Mouse (Mus musculus): Measurements from ENCODE around the gene Gtf2a1l. TPM values are rescaled to one million over a fixed set of nuclear protein-coding genes. Genes with fewer than 3 reads are reported as not detected.

The Gtf2a1l gene
- polyA plus RNA-seq, 1 experiment from 2014 or later, result 0.49 TPM

DNA sequence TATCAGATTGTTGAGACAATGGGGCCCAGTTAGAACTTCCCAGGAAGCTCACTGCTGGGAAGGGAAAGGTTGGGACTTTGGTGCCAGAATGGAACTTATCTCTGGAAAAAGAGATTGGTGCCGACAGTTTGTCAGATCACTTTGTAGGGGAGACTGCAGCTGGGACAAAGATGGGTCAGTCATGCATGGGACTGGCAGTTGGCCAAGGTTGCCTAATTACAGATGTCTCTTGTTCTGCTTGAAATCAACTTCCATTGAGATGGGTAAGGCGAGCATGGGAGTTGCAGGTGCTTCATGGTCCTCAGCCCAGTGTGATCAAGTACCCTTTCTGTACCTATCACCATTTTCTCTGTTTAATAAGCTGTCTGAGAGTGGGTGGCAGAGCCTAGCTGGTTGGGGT lies 2.4 kb upstream of the Gtf2a1l start:
- H3K4me2 ChIP-seq, result no peak overlapping the region
- H3K9me3 ChIP-seq, result no peaks in the 10 kb centered on the region
- 57% methylated on average over 2 of the region's 2 CpGs for WGBS
- no peak overlapping the region for H3K9ac ChIP-seq
- 0 out of 2 replicates have a peak, but pooled peaks cover 7% of the 10 kb centered on the region for H3K4me1 ChIP-seq (replicated peaks)
- H3K27me3 ChIP-seq, result no peaks in the 10 kb centered on the region
- no peak overlapping the region for H3K27ac ChIP-seq (replicated peaks)
- H3K4me3 ChIP-seq, result no peak overlapping the region
- no peaks in the 10 kb centered on the region for H3K36me3 ChIP-seq
- ATAC-seq (ENCODE audit: low FRiP score, low read depth), result no peak

DNA sequence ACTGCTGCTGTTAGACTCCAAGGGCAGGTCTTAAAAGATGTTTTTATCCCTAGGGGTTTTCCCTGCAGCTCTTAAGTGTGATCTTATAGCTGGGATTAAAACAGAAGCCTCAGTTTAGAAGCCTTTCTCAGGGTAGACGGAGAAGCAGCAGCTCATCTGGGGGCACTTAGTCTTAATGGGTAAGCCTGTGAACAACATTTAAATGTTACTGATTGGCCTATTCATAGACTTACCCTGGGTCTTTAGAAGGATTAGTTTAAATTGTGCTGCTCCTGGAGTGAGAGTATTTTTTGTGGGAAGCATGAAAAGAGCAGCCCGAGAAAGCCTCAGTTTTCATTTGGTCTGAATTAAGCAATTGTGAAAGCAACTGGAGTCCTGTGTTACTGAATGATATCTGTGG lies 1.5 kb downstream of the Gtf2a1l start:
- no peaks in the 10 kb centered on the region for H3K36me3 ChIP-seq
- H3K9me3 ChIP-seq, result no peaks in the 10 kb centered on the region
- H3K27me3 ChIP-seq, result no peaks in the 10 kb centered on the region
- no peak overlapping the region for H3K4me3 ChIP-seq
- no peak overlapping the region for H3K9ac ChIP-seq
- no peak overlapping the region for H3K4me2 ChIP-seq
- 40% methylated on average over 2 of the region's 2 CpGs for WGBS
- ATAC-seq (ENCODE audit: low FRiP score, low read depth), result no peak
- H3K27ac ChIP-seq (replicated peaks), result no peak overlapping the region
- H3K4me1 ChIP-seq (replicated peaks), result 0 out of 2 replicates have a peak, but pooled peaks cover 7% of the 10 kb centered on the region

DNA sequence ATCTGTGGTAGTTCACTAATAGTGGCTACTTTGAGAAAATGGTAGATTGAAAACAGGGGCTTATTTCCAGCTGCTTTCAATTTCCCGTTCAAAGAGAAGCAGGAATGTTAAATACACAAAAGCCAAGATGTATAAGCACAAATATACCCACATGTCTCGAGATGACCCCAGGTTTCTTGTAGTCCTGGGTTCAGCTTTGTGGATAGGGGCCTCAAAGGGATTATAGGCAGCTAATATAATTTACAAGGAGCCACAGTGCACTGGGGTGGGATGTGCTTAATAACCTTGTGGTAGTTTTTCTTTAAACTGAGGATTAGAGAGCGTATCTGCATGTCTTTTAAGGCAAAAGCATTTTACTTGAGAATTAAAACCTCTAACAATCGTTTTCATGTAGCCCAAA lies 2.3 kb downstream of the Gtf2a1l start:
- no peak overlapping the region for H3K4me2 ChIP-seq
- H3K36me3 ChIP-seq, result no peaks in the 10 kb centered on the region
- no peaks in the 10 kb centered on the region for H3K27me3 ChIP-seq
- no peaks in the 10 kb centered on the region for H3K9me3 ChIP-seq
- ATAC-seq (ENCODE audit: low FRiP score, low read depth), result no peak
- 72% methylated on average over 4 of the region's 4 CpGs for WGBS
- 0 out of 2 replicates have a peak, but pooled peaks cover 7% of the 10 kb centered on the region for H3K4me1 ChIP-seq (replicated peaks)
- H3K27ac ChIP-seq (replicated peaks), result no peak overlapping the region
- no peak overlapping the region for H3K4me3 ChIP-seq
- no peak overlapping the region for H3K9ac ChIP-seq

DNA sequence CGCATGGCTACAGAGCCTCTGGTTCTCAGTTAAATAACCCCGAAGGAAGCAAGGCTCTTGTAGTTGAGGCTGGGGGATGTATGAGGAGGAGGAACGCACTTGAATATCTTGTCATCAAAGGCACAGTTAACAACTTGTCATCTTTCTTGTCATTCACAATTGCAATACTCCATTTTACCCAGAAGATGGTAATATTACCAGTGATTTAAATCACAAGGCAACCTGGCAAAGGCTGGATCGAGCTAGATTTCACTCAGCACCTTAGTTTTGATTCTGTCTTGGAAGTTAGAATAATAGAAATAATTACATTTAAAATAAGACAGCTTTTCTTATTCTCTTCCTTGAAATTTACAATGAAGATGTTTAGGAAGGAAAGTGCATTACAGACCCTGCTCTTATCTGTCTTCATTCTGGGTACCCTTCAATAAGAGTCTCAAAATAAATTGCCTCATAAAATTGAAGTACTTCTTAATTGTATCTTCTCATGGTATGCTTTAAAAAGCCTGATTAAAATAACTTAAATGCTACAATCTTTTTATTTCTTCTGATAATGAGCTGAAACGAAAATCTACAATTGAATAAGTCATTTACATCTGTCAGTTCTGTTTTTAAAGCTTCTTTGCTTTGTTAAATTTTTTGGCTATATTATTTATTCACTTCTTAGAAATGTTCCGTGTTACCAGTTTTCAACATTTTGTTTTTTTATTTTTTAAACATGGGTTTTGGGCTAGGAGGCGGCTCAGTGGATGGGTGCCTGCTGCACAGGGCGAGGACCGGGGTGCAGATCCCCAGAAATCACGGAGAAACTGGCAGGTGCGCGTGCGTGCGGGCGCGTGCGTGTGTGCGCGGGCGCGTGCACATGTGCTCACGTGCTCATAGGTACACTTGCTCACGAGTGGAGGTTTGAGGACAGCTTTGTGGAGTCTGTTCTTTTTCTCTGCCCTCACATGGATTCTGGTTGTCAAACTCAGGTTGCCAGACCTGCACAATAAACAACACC lies 7.2 kb downstream of the Gtf2a1l start:
- Histone ChIP-seq H3K27ac (replicated peaks) (no peak overlapping the region), H3K27me3 (no peaks in the 10 kb centered on the region)
- WGBS, result 92% methylated on average over 23 of the region's 23 CpGs

DNA sequence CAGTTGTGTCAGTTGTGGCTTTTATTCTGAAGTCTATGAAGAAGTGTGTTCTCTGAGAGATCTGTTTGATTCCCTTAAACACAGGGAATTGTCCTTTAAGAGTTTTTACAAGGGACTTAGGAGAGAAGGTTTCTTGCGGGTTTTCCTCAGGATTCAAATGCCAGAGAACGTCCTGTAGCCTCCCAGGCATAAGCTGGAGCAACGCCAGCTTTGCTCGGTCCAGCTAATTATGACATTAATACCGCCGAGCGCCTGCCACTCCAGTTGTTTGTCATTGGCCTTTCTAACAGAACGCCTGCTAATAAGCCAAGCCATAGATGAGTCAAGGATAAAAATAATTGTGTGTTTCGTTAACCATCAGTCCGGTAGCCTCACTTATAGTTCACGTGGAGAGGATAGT lies 19.8 kb downstream of the Gtf2a1l start:
- Histone ChIP-seq H3K4me1 (replicated peaks) (peaks cover 7% of the 10 kb centered on the region; the same call in 1 of the 2 replicates), H3K27ac (replicated peaks) (no peak overlapping the region), H3K9me3 (no peaks in the 10 kb centered on the region), H3K4me2 (no peak overlapping the region), H3K36me3 (no peaks in the 10 kb centered on the region), H3K4me3 (no peak overlapping the region), H3K9ac (no peak overlapping the region), H3K27me3 (no peaks in the 10 kb centered on the region)
- 47% methylated on average over 11 of the region's 11 CpGs for WGBS
- no peak for ATAC-seq (ENCODE audit: low FRiP score, low read depth)

More for the DNA sequence above, 7.2 kb downstream of the Gtf2a1l start:
- no peak for ATAC-seq (ENCODE audit: low FRiP score, low read depth)
- Histone ChIP-seq H3K4me1 (replicated peaks) (no peaks in the 10 kb centered on the region), H3K9ac (no peak overlapping the region), H3K9me3 (no peaks in the 10 kb centered on the region), H3K36me3 (no peaks in the 10 kb centered on the region), H3K4me2 (no peak overlapping the region), H3K4me3 (no peak overlapping the region)

DNA sequence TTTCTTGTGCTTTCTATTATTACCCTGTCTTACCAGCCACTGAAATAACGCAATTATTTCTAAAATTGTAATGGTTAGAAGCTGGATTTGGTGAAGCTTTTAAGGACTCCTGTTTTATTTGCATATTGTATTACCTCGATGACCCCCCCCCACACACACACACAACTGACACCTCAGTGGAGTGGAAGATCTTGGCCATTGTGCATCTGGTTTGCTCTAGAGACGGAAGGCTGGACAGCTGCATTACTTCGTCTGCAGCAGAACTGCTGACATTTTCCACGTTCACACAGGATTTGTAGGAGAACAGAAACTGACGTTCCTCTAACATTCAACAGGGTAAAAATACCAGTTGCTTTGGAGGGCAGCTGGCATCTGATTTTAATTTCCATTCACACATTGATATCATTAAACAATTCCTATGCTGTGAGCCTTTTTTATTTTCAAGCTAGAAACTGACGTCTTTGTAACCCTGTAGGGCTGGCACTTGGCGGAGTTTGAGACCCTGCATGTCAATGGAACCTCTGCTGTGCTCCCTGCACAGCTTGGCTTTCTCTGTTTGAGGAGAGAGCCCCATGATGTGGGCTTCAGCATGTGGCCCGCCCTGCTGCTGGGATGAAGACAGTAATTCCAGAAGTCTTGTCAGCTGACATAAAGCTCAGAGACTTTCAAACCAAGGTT lies 28.3 kb downstream of the Gtf2a1l start:
- Histone ChIP-seq H3K4me3 (no peak overlapping the region), H3K9ac (no peak overlapping the region), H3K4me2 (no peak overlapping the region), H3K27me3 (no peaks in the 10 kb centered on the region), H3K9me3 (no peaks in the 10 kb centered on the region), H3K4me1 (replicated peaks) (peaks cover 7% of the 10 kb centered on the region; the same call in 1 of the 2 replicates), H3K27ac (replicated peaks) (no peak overlapping the region), H3K36me3 (no peaks in the 10 kb centered on the region)
- no peak; the same call in 1 of the 2 replicates for ATAC-seq (ENCODE audit: low FRiP score, low read depth)
- 43% methylated on average over 9 of the region's 9 CpGs for WGBS

DNA sequence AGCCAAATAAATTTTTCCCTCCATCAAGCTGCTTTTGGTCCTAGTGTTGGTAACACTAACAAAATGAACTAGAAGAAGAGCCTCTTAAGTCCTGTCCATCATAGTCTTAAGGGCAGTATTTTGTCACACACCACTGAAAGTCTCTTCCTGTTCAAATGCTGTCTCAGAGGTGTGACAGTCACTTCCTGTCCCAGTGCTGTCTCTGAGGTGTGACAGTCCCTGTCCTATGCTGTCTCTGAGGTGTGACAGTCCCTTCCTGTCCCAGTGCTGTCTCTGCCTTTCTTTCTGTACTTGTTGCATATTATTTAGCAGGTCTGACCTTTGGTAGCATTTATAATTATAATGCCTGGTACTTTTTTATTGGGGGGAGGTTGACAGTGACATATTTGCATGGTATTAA lies 32.4 kb downstream of the Gtf2a1l start:
- H3K36me3 ChIP-seq, result no peaks in the 10 kb centered on the region
- H3K4me2 ChIP-seq, result no peak overlapping the region
- no peak for ATAC-seq (ENCODE audit: low FRiP score, low read depth)
- no peak overlapping the region for H3K4me3 ChIP-seq
- H3K9me3 ChIP-seq, result no peaks in the 10 kb centered on the region
- H3K27me3 ChIP-seq, result no peaks in the 10 kb centered on the region
- no peak overlapping the region for H3K9ac ChIP-seq
- H3K27ac ChIP-seq (replicated peaks), result no peak overlapping the region
- H3K4me1 ChIP-seq (replicated peaks), result peaks cover 7% of the 10 kb centered on the region; the same call in 1 of the 2 replicates

DNA sequence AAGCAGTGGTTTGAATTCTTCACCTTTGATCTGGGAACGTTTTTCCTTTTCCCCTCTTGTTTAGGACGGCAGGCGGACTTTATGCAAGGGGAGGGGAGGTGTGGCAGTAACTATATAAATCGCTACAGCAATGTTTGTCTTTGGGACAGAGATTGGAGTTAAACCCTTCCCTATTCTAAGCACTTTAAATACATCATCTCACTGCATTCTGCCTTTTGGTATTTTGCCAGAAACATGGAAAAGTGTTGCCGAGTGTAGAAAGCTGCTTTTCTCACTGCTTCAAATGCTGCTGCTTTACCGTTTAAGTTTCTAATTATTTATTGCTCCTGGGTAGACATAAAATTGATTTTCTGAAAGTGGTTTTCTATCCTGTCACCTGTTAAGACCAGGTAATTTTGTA lies 33.9 kb downstream of the Gtf2a1l start:
- Histone ChIP-seq H3K4me2 (no peak overlapping the region), H3K36me3 (no peaks in the 10 kb centered on the region), H3K27me3 (no peaks in the 10 kb centered on the region), H3K4me3 (no peak overlapping the region), H3K9me3 (no peaks in the 10 kb centered on the region), H3K9ac (no peak overlapping the region), H3K27ac (replicated peaks) (no peak overlapping the region), H3K4me1 (replicated peaks) (peaks cover 4% of the 10 kb centered on the region; the same call in 1 of the 2 replicates)
- 30% methylated on average over 6 of the region's 6 CpGs for WGBS
- no peak for ATAC-seq (ENCODE audit: low FRiP score, low read depth)

DNA sequence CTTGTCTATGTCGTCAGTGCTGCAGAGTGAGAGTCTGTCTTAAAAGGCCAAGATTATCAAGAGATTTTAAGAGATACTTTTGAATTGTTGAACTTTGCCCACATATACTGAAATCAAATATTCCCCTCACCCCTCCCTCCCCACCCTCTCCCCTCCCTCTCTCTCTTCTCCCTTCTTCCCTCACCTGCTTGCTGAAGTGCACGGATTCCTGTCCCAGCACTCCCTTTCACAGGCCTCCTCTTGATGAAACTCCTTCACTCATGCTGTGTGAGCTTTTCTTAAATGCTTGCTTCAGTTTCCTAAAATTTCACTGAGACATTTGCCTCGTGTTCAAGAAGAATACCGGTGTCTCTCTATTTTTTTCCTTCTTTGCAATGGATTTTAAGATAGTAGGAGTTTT lies 34.7 kb downstream of the Gtf2a1l start:
- Histone ChIP-seq H3K9ac (no peak overlapping the region), H3K4me2 (no peak overlapping the region), H3K4me3 (no peak overlapping the region), H3K27ac (replicated peaks) (no peak overlapping the region), H3K36me3 (no peaks in the 10 kb centered on the region), H3K9me3 (no peaks in the 10 kb centered on the region), H3K4me1 (replicated peaks) (peaks cover 4% of the 10 kb centered on the region; the same call in 1 of the 2 replicates), H3K27me3 (no peaks in the 10 kb centered on the region)
- ATAC-seq (ENCODE audit: low FRiP score, low read depth), result no peak
- 49% methylated on average over 4 of the region's 4 CpGs for WGBS

DNA sequence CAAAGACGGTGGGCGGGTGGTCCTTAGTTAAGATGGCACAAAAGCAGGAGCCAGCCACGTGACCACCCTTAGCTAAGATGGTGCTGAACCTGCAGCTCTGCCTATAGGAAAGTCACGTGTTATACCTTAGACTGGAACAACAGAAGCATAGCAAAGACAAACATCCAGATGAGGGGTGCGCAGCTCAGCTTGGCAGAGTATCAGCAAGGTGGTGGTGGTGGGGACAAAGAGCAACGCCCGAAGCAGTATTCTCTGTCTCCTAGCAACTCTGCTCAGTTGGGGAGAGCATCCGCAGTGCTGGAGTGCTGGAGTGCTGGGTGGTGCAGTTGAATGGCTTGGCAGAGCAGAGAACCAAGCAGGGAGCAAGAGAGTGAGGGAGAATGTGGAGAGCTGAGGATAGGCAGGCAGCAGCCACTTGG lies 37.8 kb downstream of the Gtf2a1l start:
- WGBS, result 20% methylated on average over 8 of the region's 8 CpGs
- H3K27me3 ChIP-seq, result no peaks in the 10 kb centered on the region

DNA sequence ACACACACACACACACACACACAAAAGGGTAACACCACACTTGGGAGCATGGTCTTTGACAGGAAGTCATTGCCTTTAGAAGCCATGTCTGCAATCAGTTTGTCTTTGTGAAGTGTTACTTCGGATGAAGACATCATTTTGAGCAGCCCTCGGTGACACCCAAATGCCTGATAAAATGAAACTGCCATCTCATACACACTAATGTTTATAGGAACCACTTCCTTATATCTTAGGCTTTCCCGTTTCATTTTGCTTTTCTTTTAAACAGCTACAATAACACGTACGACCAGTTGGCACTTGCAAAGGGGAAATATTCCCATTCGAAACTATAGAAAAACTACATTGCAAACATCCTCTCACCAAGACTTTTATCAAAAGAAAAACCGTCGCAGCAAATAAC lies 81.2 kb downstream of the Gtf2a1l start:
- no peak for ATAC-seq (ENCODE audit: low FRiP score, low read depth)
- Histone ChIP-seq H3K36me3 (no peaks in the 10 kb centered on the region), H3K9ac (no peak overlapping the region), H3K27ac (replicated peaks) (no peak overlapping the region), H3K4me2 (0 out of 2 replicates have a peak overlapping the region, but pooled peaks have one; percentile 5), H3K27me3 (no peaks in the 10 kb centered on the region), H3K4me3 (no peak overlapping the region), H3K4me1 (replicated peaks) (peaks cover 20% of the 10 kb centered on the region), H3K9me3 (no peaks in the 10 kb centered on the region)
- WGBS, result 53% methylated on average over 8 of the region's 8 CpGs

More for the DNA sequence above, 37.8 kb downstream of the Gtf2a1l start:
- Histone ChIP-seq H3K9ac (no peak overlapping the region), H3K36me3 (no peaks in the 10 kb centered on the region), H3K4me1 (replicated peaks) (peaks cover 4% of the 10 kb centered on the region; the same call in 1 of the 2 replicates), H3K27ac (replicated peaks) (no peak overlapping the region), H3K4me2 (no peak overlapping the region), H3K9me3 (no peaks in the 10 kb centered on the region), H3K4me3 (no peak overlapping the region)
- ATAC-seq (ENCODE audit: low FRiP score, low read depth), result peak; percentile 48; the same call in 1 of the 2 replicates

Measured in hindbrain, embryonic 15.5 days (tissue).